Mouse (Mus musculus): Measurements from ENCODE around the gene Srpr. TPM values are rescaled to one million over a fixed set of nuclear protein-coding genes. Genes with fewer than 3 reads are reported as not detected.
A peak's percentile ranks its signal among the peaks of the same experiment; 100 is the strongest.

Gene Srpr
- 100 TPM for polyA plus RNA-seq (2021)

- no peaks in the 10 kb centered on the region for H3K27me3 ChIP-seq
- ATAC-seq (peak; percentile 98), DNase-seq (ENCODE audit: low read depth, low spot score) (peak; percentile 47)
- ChIA-PET CTCF (interaction anchor here (0.6 to 1.9 kb wide), 14 partner anchors 9 to 346 kb away, joined by 3 to 9 read pairs (median 5); partner anchors contain the start of genes Foxred1 and St3gal4), POLR2A (interaction anchor here (0.5 to 2.9 kb wide), 2 partner anchors 11 to 77 kb away, joined by 4 to 21 read pairs; partner anchors contain the start of gene Foxred1)
- peak; percentile 100 for TF ChIP-seq CTCF (IDR thresholded peaks at IDR 0.05)
- in situ Hi-C loops (cut with MboI; ENCODE audit: low pct_unique_long_range_greater_than_20kb) = loop anchor here (10.0 kb wide), 1 partner anchor 335 kb away; no protein-coding TSS in a partner anchor
These were observed at the start of gene Srpr, which contains the start of gene Tirap for GRCm38 (mm10) chr9:35199772-35200471. TSS of gene Srpr (plus strand) at chr9:35200175. TSS of gene Tirap (minus strand) at chr9:35200291.

- no peak for TF ChIP-seq CTCF (IDR thresholded peaks at IDR 0.05)
- no peak for ATAC-seq
- no peak for DNase-seq (ENCODE audit: low read depth, low spot score)
- in situ Hi-C loops (cut with MboI; ENCODE audit: low pct_unique_long_range_greater_than_20kb) = loop anchor here (25.0 kb wide), 2 partner anchors 291 to 491 kb away; no protein-coding TSS in a partner anchor
- CTCF ChIA-PET = no interaction called here
- no peaks in the 10 kb centered on the region for H3K27me3 ChIP-seq
- POLR2A ChIA-PET = no interaction called here
These were observed 47.1 kb upstream of the Srpr start for GRCm38 (mm10) chr9:35152923-35153322.

- POLR2A ChIA-PET = no interaction called here
- CTCF ChIA-PET = interaction anchor here (1.2 kb wide), 3 partner anchors 11 to 38 kb away, joined by 4 to 6 read pairs (median 4); no protein-coding TSS in a partner anchor
These were observed 43.8 kb upstream of the Srpr start for GRCm38 (mm10) chr9:35156002-35156710.

GRCm38 (mm10) chr9:35156862-35157261 is 43.1 kb upstream of the Srpr start:
- TF ChIP-seq CTCF (IDR thresholded peaks at IDR 0.05) = no peak
- ChIA-PET POLR2A (no interaction called here), CTCF (interaction anchor here (0.9 to 1.2 kb wide), 2 partner anchors 10 to 39 kb away, joined by 3 to 4 read pairs; no protein-coding TSS in a partner anchor)
- no peak for DNase-seq (ENCODE audit: low read depth, low spot score)
- in situ Hi-C loops (cut with MboI; ENCODE audit: low pct_unique_long_range_greater_than_20kb) = loop anchor here (25.0 kb wide), 2 partner anchors 295 to 495 kb away; no protein-coding TSS in a partner anchor
- no peak for ATAC-seq
- no peaks in the 10 kb centered on the region for H3K27me3 ChIP-seq

More at GRCm38 (mm10) chr9:35156002-35156710, 43.8 kb upstream of the Srpr start:
- in situ Hi-C loops (cut with MboI; ENCODE audit: low pct_unique_long_range_greater_than_20kb) = loop anchor here (25.0 kb wide), 2 partner anchors 294 to 494 kb away; no protein-coding TSS in a partner anchor
- no peak for TF ChIP-seq CTCF (IDR thresholded peaks at IDR 0.05)
- ATAC-seq (peak; percentile 47), DNase-seq (ENCODE audit: low read depth, low spot score) (no peak)
- no peaks in the 10 kb centered on the region for H3K27me3 ChIP-seq

- CTCF ChIA-PET = interaction anchor here (1.4 to 2.5 kb wide), 2 partner anchors 9 to 12 kb away, joined by 3 to 7 read pairs; no protein-coding TSS in a partner anchor
- in situ Hi-C loops (cut with MboI; ENCODE audit: low pct_unique_long_range_greater_than_20kb) = loop anchor here (25.0 kb wide), 2 partner anchors 296 to 496 kb away; no protein-coding TSS in a partner anchor
- DNase-seq (ENCODE audit: low read depth, low spot score) = no peak
These were observed 41.5 kb upstream of the Srpr start for GRCm38 (mm10) chr9:35158477-35158876.

GRCm38 (mm10) chr9:35160662-35161061 is 39.3 kb upstream of the Srpr start:
- ChIA-PET CTCF (interaction anchor here (1.0 to 2.5 kb wide), 3 partner anchors 11 to 29 kb away, joined by 3 to 7 read pairs (median 4); no protein-coding TSS in a partner anchor), POLR2A (no interaction called here)
- H3K27me3 ChIP-seq = no peaks in the 10 kb centered on the region
- TF ChIP-seq CTCF (IDR thresholded peaks at IDR 0.05) = no peak
- DNase-seq (ENCODE audit: low read depth, low spot score) = no peak
- ATAC-seq = no peak
- in situ Hi-C loops (cut with MboI; ENCODE audit: low pct_unique_long_range_greater_than_20kb) = loop anchor here (5.0 to 25.0 kb wide), 6 partner anchors 43 to 656 kb away; partner anchors contain the start of gene St3gal4

More at GRCm38 (mm10) chr9:35158477-35158876, 41.5 kb upstream of the Srpr start:
- H3K27me3 ChIP-seq = no peaks in the 10 kb centered on the region
- no peak for TF ChIP-seq CTCF (IDR thresholded peaks at IDR 0.05)
- ATAC-seq = no peak
- POLR2A ChIA-PET = no interaction called here

- ChIA-PET CTCF (no interaction called here), POLR2A (no interaction called here)
- DNase-seq (ENCODE audit: low read depth, low spot score) (no peak), ATAC-seq (peak; percentile 69)
- in situ Hi-C loops (cut with MboI; ENCODE audit: low pct_unique_long_range_greater_than_20kb) = loop anchor here (5.0 to 25.0 kb wide), 6 partner anchors 44 to 657 kb away; partner anchors contain the start of gene St3gal4
- no peak for TF ChIP-seq CTCF (IDR thresholded peaks at IDR 0.05)
- no peaks in the 10 kb centered on the region for H3K27me3 ChIP-seq
These were observed 38.3 kb upstream of the Srpr start for GRCm38 (mm10) chr9:35161721-35162120.

- DNase-seq (ENCODE audit: low read depth, low spot score) (no peak), ATAC-seq (no peak)
- ChIA-PET POLR2A (no interaction called here), CTCF (interaction anchor here (1.2 kb wide), 1 partner anchor 113 kb away, joined by 3 read pairs; no protein-coding TSS in a partner anchor)
- no peak for TF ChIP-seq CTCF (IDR thresholded peaks at IDR 0.05)
- H3K27me3 ChIP-seq = no peaks in the 10 kb centered on the region
- in situ Hi-C loops (cut with MboI; ENCODE audit: low pct_unique_long_range_greater_than_20kb) = loop anchor here (5.0 to 25.0 kb wide), 6 partner anchors 46 to 658 kb away; partner anchors contain the start of gene St3gal4
These were observed 36.8 kb upstream of the Srpr start for GRCm38 (mm10) chr9:35163011-35163690.

- no peak for DNase-seq (ENCODE audit: low read depth, low spot score)
- POLR2A ChIA-PET = no interaction called here
- no peaks in the 10 kb centered on the region for H3K27me3 ChIP-seq
- no peak for ATAC-seq
- in situ Hi-C loops (cut with MboI; ENCODE audit: low pct_unique_long_range_greater_than_20kb) = loop anchor here (5.0 to 25.0 kb wide), 6 partner anchors 47 to 660 kb away; partner anchors contain the start of gene St3gal4
- CTCF ChIA-PET = interaction anchor here (1.2 to 2.7 kb wide), 2 partner anchors 114 to 135 kb away, joined by 3 to 15 read pairs; no protein-coding TSS in a partner anchor
- no peak for TF ChIP-seq CTCF (IDR thresholded peaks at IDR 0.05)
These were observed 35.7 kb upstream of the Srpr start for GRCm38 (mm10) chr9:35164142-35164874.
